Mouse (Mus musculus) CH12.LX (cell line): ENCODE measurements at regions not wholly inside any gene's neighbourhood (a gene's known extent, or its start where the extent isn't known, plus 50 kb on each side); places are given as distances from the start of the nearest gene placed in this dataset.

Source experiments
- DNase-seq: peaks from one replicate; pipeline ENCODE4 v3.0.0-alpha.2; 2013; ENCODE audit errors: extremely low read depth
- H3K27ac ChIP-seq: 2 replicates; pipeline ENCODE4 v1.5.1; 2012; ENCODE audit warnings: low read depth, mild to moderate bottlenecking, control low read depth, moderate library complexity; ENCODE audit not compliant: insufficient read depth
- H3K27me3 ChIP-seq: replicated peaks from 2 replicates; pipeline ENCODE3; 2012; ENCODE audit warnings: inconsistent platforms
- H3K36me3 ChIP-seq, 2 experiments: replicated peaks in 1 of 2; 2 replicates each; pipeline versions ENCODE3 to v1.6.1; 2012; ENCODE audit warnings: inconsistent platforms in 1 of 2, low read length in 1 of 2, mild to moderate bottlenecking in 1 of 2, mixed read lengths in 1 of 2, moderate library complexity in 1 of 2; ENCODE audit not compliant: control insufficient read depth in 1 of 2, insufficient read depth in 1 of 2
- H3K4me1 ChIP-seq, 2 experiments: 2 replicates each; pipeline ENCODE4 v1.6.1; 2012; ENCODE audit warnings: inconsistent platforms in 1 of 2, moderate library complexity in 1 of 2; ENCODE audit not compliant: insufficient read depth in 2 of 2, control insufficient read depth in 1 of 2
- H3K4me2 ChIP-seq: 2 replicates; pipeline ENCODE4 v1.6.1; 2012; ENCODE audit warnings: low read depth, mild to moderate bottlenecking, control low read depth; ENCODE audit not compliant: poor library complexity, insufficient read depth, severe bottlenecking
- H3K4me3 ChIP-seq, 3 experiments: fragments of 150-350 bp in 1 of 3; sonication (generic) in 1 of 3; replicated peaks in 1 of 3; 2 replicates each; pipeline versions ENCODE3 to v1.5.1; 2011 to 2012; ENCODE audit warnings: low read depth in 2 of 3, low read length in 2 of 3, mild to moderate bottlenecking in 2 of 3, moderate library complexity in 2 of 3, control low read depth in 1 of 3, improper control_type of control experiment in 1 of 3, inconsistent platforms in 1 of 3, mixed read lengths in 1 of 3; ENCODE audit not compliant: poor library complexity in 1 of 3
- H3K79me2 ChIP-seq: replicated peaks from 2 replicates; pipeline ENCODE4 v1.6.1; 2012; ENCODE audit warnings: mild to moderate bottlenecking, moderate library complexity; ENCODE audit not compliant: control insufficient read depth, poor library complexity, insufficient read depth, severe bottlenecking; ENCODE audit errors: extremely low read depth
- H3K9ac ChIP-seq: 2 replicates; pipeline ENCODE4 v1.6.1; 2012; ENCODE audit warnings: low read depth, mild to moderate bottlenecking, control low read depth, moderate library complexity; ENCODE audit not compliant: insufficient read depth
- H3K9me3 ChIP-seq: replicated peaks from 2 replicates; pipeline ENCODE3; 2012; ENCODE audit warnings: low read length, inconsistent platforms, mixed read lengths
- CHD1 ChIP-seq: IDR thresholded peaks from 2 replicates; pipeline ENCODE4 v1.6.1; 2012; ENCODE audit warnings: low read depth, low read length, improper control_type of control experiment, inconsistent platforms
- CHD2 ChIP-seq: IDR thresholded peaks from 2 replicates; pipeline ENCODE4 v1.6.1; 2011; ENCODE audit warnings: low read length, improper control_type of control experiment
- CTCF ChIP-seq, 2 experiments: IDR thresholded peaks in 1 of 2; conservative IDR thresholded peaks in 1 of 2; 2 replicates each; pipeline ENCODE4 v1.5.1; 2011 to 2012; ENCODE audit warnings: low read depth in 2 of 2, low read length in 2 of 2, improper control_type of control experiment in 1 of 2, inconsistent platforms in 1 of 2, mild to moderate bottlenecking in 1 of 2, moderate library complexity in 1 of 2
- E2F4 ChIP-seq: IDR thresholded peaks from 2 replicates; pipeline ENCODE4 v1.6.1; 2011; ENCODE audit warnings: low read depth, low read length, improper control_type of control experiment; ENCODE audit not compliant: insufficient replicate concordance
- ETS1 ChIP-seq: conservative IDR thresholded peaks from 2 replicates; pipeline ENCODE4 v1.6.1; 2012; ENCODE audit warnings: low read depth, mild to moderate bottlenecking, inconsistent platforms, low read length, improper control_type of control experiment, moderate library complexity
- GABPA ChIP-seq: IDR thresholded peaks from 2 replicates; pipeline ENCODE4 v1.6.1; 2012; ENCODE audit warnings: low read depth, low read length, improper control_type of control experiment, inconsistent platforms; ENCODE audit not compliant: insufficient replicate concordance
- HCFC1 ChIP-seq: IDR thresholded peaks from 2 replicates; pipeline ENCODE4 v1.6.1; 2012; ENCODE audit warnings: low read depth, mild to moderate bottlenecking, inconsistent platforms, low read length, improper control_type of control experiment
- IRF4 ChIP-seq: IDR thresholded peaks from 2 replicates; pipeline ENCODE4 v1.6.1; 2014; ENCODE audit warnings: low read depth, mild to moderate bottlenecking, inconsistent platforms, low read length, improper control_type of control experiment
- JUN ChIP-seq: IDR thresholded peaks from 2 replicates; pipeline ENCODE4 v1.6.1; 2011; ENCODE audit warnings: low read depth, mild to moderate bottlenecking, low read length, improper control_type of control experiment, moderate library complexity; ENCODE audit not compliant: insufficient read depth
- JUND ChIP-seq: conservative IDR thresholded peaks from 2 replicates; pipeline ENCODE4 v1.6.1; 2011; ENCODE audit warnings: low read depth, low read length, improper control_type of control experiment
- KAT2A ChIP-seq: IDR thresholded peaks from 2 replicates; pipeline ENCODE4 v1.6.1; 2012; ENCODE audit warnings: low read length, improper control_type of control experiment, inconsistent platforms; ENCODE audit not compliant: insufficient replicate concordance
- MAFK ChIP-seq: IDR thresholded peaks from 2 replicates; pipeline ENCODE4 v1.6.1; 2011; ENCODE audit warnings: low read length, improper control_type of control experiment; ENCODE audit not compliant: insufficient replicate concordance
- MAZ ChIP-seq: IDR thresholded peaks from 2 replicates; pipeline ENCODE4 v1.6.1; 2012; ENCODE audit warnings: low read depth, mild to moderate bottlenecking, inconsistent platforms, low read length, improper control_type of control experiment, moderate library complexity
- MXI1 ChIP-seq: IDR thresholded peaks from 2 replicates; pipeline ENCODE4 v1.6.1; 2011; ENCODE audit warnings: mild to moderate bottlenecking, low read depth, low read length, improper control_type of control experiment
- MYC ChIP-seq: IDR thresholded peaks from 2 replicates; pipeline ENCODE4 v1.6.1; 2011; ENCODE audit warnings: low read depth, mild to moderate bottlenecking, improper control_type of control experiment, low read length
- NRF1 ChIP-seq: IDR thresholded peaks from 2 replicates; pipeline ENCODE4 v1.6.1; 2014; ENCODE audit warnings: low read depth, mild to moderate bottlenecking, inconsistent platforms, low read length, improper control_type of control experiment, moderate library complexity
- PAX5 ChIP-seq: IDR thresholded peaks from 2 replicates; pipeline ENCODE4 v1.6.1; 2012; ENCODE audit warnings: low read length, inconsistent platforms, mixed read lengths
- POLR2A ChIP-seq: IDR thresholded peaks from 2 replicates; pipeline ENCODE4 v1.6.1; 2011; ENCODE audit warnings: low read depth, mild to moderate bottlenecking, improper control_type of control experiment, low read length
- RAD21 ChIP-seq: IDR thresholded peaks from 2 replicates; pipeline ENCODE4 v1.6.1; 2011; ENCODE audit warnings: low read depth, mild to moderate bottlenecking, low read length, improper control_type of control experiment, moderate library complexity
- RCOR1 ChIP-seq: conservative IDR thresholded peaks from 2 replicates; pipeline ENCODE4 v1.6.1; 2012; ENCODE audit warnings: low read depth, mild to moderate bottlenecking, inconsistent platforms, low read length, improper control_type of control experiment
- TCF12 ChIP-seq: IDR thresholded peaks from 2 replicates; pipeline ENCODE4 v1.6.1; 2014; ENCODE audit warnings: low read depth, mild to moderate bottlenecking, inconsistent platforms, low read length, improper control_type of control experiment
- UBTF ChIP-seq: IDR thresholded peaks from 2 replicates; pipeline ENCODE4 v1.6.1; 2012; ENCODE audit warnings: low read depth, mild to moderate bottlenecking, inconsistent platforms, low read length, improper control_type of control experiment, moderate library complexity
- USF1 ChIP-seq: IDR thresholded peaks from 2 replicates; pipeline ENCODE4 v1.6.1; 2014; ENCODE audit warnings: low read depth, mild to moderate bottlenecking, inconsistent platforms, low read length, improper control_type of control experiment
- USF2 ChIP-seq: conservative IDR thresholded peaks from 2 replicates; pipeline ENCODE4 v1.6.1; 2011; ENCODE audit warnings: low read depth, low read length, improper control_type of control experiment
- ZC3H11A ChIP-seq: IDR thresholded peaks from 2 replicates; pipeline ENCODE4 v1.6.1; 2012; ENCODE audit warnings: low read depth, mild to moderate bottlenecking, inconsistent platforms, low read length, improper control_type of control experiment
- ZMIZ1 ChIP-seq: IDR thresholded peaks from 2 replicates; pipeline ENCODE4 v1.6.1; 2012; ENCODE audit warnings: low read depth, mild to moderate bottlenecking, inconsistent platforms, low read length, improper control_type of control experiment
- dilution Hi-C: fragments of 300-500 bp; cut with MboI; formaldehyde crosslinking; loops from 2 replicates; pipeline ENCODE4 v1.14.3; 2020; ENCODE audit warnings: low sequenced_read_pairs; ENCODE audit not compliant: extremely low pct_unique_long_range_greater_than_20kb, extremely low pct_ligation_motif_present
- in situ Hi-C: fragments of 300-500 bp; cut with MboI; formaldehyde crosslinking; loops from 3 replicates; pipeline ENCODE4 v1.14.3; 2019; ENCODE audit warnings: low sequenced_read_pairs, low pct_ligation_motif_present, low pct_unique_long_range_greater_than_20kb, mixed read lengths

- no peak overlapping the region for H3K4me3 ChIP-seq
- H3K9ac ChIP-seq, result no peak overlapping the region
- H3K4me2 ChIP-seq, result no peak overlapping the region
- H3K27me3 ChIP-seq, result no peaks in the 10 kb centered on the region
- no peak for TF ChIP-seq JUND
- TF ChIP-seq CTCF (conservative IDR thresholded peaks at IDR 0.05 in 1 of 2, IDR thresholded peaks at IDR 0.05 in 1 of 2; ENCODE audit: low read depth in 2 of 2, low read length in 2 of 2), result no peak
- no peak for TF ChIP-seq CHD1
- no peak for TF ChIP-seq CHD2
- TF ChIP-seq IRF4, result no peak
- no peak for TF ChIP-seq MAZ
- TF ChIP-seq POLR2A, result no peak
- no peak for TF ChIP-seq UBTF
- no peak for TF ChIP-seq HCFC1
- TF ChIP-seq JUN, result no peak
- no peak for TF ChIP-seq ZMIZ1
- no peak for TF ChIP-seq MYC
- no peak for TF ChIP-seq TCF12
- no peak for TF ChIP-seq MXI1
- no peak for TF ChIP-seq ETS1
- H3K27ac ChIP-seq, result no peak overlapping the region
- H3K36me3 ChIP-seq, result no peaks in the 10 kb centered on the region
- H3K4me1 ChIP-seq, result no peaks in the 10 kb centered on the region
- dilution Hi-C loops (no loop called here), in situ Hi-C loops (no loop called here)
- peaks cover 20% of the 10 kb centered on the region for H3K9me3 ChIP-seq
- DNase-seq, result no peak
- H3K79me2 ChIP-seq, result no peaks in the 10 kb centered on the region
Measured at GRCm38 (mm10) chr8:103031708-103032107, 246.3 kb upstream of the Cdh11 start.

DNA sequence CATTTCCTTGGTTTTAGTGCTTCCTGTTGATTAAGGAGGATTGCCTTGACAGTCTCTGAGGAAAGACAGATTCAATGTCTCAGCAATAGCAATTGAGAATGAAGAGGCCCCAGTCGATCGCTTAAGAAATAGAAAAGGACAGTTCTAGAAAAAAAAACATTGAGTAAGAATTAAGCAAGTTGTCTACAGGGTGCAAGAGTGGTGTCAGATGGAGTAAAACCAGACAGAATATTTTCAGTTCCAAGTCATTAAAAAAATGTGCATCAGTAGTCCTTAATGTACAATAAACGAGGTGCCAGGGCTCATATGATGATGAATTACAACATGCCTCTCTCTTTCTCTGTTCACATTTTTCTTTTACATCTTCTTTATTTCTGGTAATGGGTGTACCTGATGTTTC, 248.5 kb upstream of the Cdh11 start:
- Histone ChIP-seq H3K4me2 (no peak overlapping the region), H3K9ac (no peak overlapping the region), H3K4me3 (no peak overlapping the region), H3K27ac (no peak overlapping the region), H3K27me3 (no peaks in the 10 kb centered on the region), H3K4me1 (no peaks in the 10 kb centered on the region), H3K36me3 (no peaks in the 10 kb centered on the region)
- in situ Hi-C loops (no loop called here), dilution Hi-C loops (no loop called here)
- no peak for TF ChIP-seq GABPA
- no peak for TF ChIP-seq USF2
- no peak for TF ChIP-seq CHD2
- no peak for TF ChIP-seq UBTF
- TF ChIP-seq IRF4, result no peak
- no peak for TF ChIP-seq RAD21
- no peak for TF ChIP-seq NRF1
- TF ChIP-seq POLR2A, result no peak
- TF ChIP-seq ZC3H11A, result no peak
- TF ChIP-seq USF1, result no peak
- no peak for TF ChIP-seq JUN
- TF ChIP-seq TCF12, result no peak
- no peak for TF ChIP-seq MXI1
- TF ChIP-seq RCOR1, result no peak
- no peak for TF ChIP-seq MYC
- no peak for TF ChIP-seq E2F4
- no peak for TF ChIP-seq KAT2A
- TF ChIP-seq ZMIZ1, result no peak
- no peak for TF ChIP-seq PAX5
- no peak for TF ChIP-seq MAFK
- TF ChIP-seq, all 38 proteins: peak for 0
- Histone ChIP-seq H3K79me2 (no peaks in the 10 kb centered on the region), H3K9me3 (peaks cover 17% of the 10 kb centered on the region)
- no peak for DNase-seq
